Comparison of ENCODE assay signal across 8 mouse cellular contexts in the genomic region with DNA sequence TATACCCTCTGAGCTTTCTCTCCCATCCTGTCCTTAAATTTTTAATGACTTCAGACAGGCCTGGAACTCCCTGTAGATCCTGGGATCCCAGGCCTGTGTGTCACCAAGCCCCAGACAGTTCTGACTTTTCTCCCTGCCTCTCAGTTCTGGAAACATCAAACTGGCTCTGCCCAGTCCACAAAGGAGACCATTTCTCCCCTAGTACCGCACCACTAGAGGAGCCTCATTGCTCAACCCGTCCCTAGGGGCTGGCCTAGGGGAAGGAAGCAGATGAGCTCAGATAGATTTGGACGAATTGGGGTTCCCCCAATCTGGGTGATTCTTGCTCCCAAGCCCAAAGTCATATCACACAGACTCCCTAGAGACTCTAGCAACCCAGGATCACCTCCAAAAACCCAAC. TPM values are rescaled to one million over a fixed set of nuclear protein-coding genes. Genes with fewer than 3 reads are reported as not detected.
DNase-seq lines count a peak whose midpoint lies in the region; ATAC-seq lines count a peak whose summit lies in the region.

No protein-coding gene starts in this region.

- H3K36me3 ChIP-seq in embryonic facial prominence, embryonic 12.5 days, result no peaks in the 10 kb centered on the region
- no peaks in the 10 kb centered on the region for H3K36me3 ChIP-seq in limb, embryonic 10.5 days

- no peaks in the 10 kb centered on the region for H3K9me3 ChIP-seq in embryonic facial prominence, embryonic 12.5 days
- no peaks in the 10 kb centered on the region for H3K9me3 ChIP-seq in limb, embryonic 10.5 days (replicated peaks)

- 0 out of 2 replicates have a peak overlapping the region, but pooled peaks have one; percentile 57 for H3K9ac ChIP-seq in embryonic facial prominence, embryonic 12.5 days

- no peak overlapping the region for H3K4me3 ChIP-seq in embryonic facial prominence, embryonic 12.5 days
- H3K4me3 ChIP-seq in limb, embryonic 10.5 days, result peak overlapping the region; percentile 58

- peak; percentile 97 for DNase-seq in heart, adult 11 months
- no peak for DNase-seq in heart, postnatal 36 days
- DNase-seq in 3T3-L1 (ENCODE audit: low read depth, low spot score), result peak; percentile 66
- DNase-seq in limb, embryonic 10.5 days (ENCODE audit: low spot score), result no peak
- DNase-seq in left cerebral cortex, adult 18-20 months (ENCODE audit: low spot score in 2 of 2), result no peak
- no peak for DNase-seq in thymus, postnatal 0 days (ENCODE audit: low spot score)
- DNase-seq in layer of hippocampus, adult 9-11 months, result no peak

- H3K27ac ChIP-seq in embryonic facial prominence, embryonic 12.5 days, result peak overlapping the region; percentile 90
- peak overlapping the region; percentile 92 for H3K27ac ChIP-seq in limb, embryonic 10.5 days

- peak overlapping the region; percentile 60 for H3K4me2 ChIP-seq in embryonic facial prominence, embryonic 12.5 days (replicated peaks)

- intact Hi-C loops in heart, postnatal 36 days (cut with DNase I), result no loop called here

- no peak for ATAC-seq in embryonic facial prominence, embryonic 12.5 days (ENCODE audit: insufficient number of reproducible peaks, insufficient read depth, low FRiP score, low TSS enrichment)

- H3K4me1 ChIP-seq in embryonic facial prominence, embryonic 12.5 days, result peaks cover 95% of the 10 kb centered on the region
- H3K4me1 ChIP-seq in limb, embryonic 10.5 days, result peaks cover 97% of the 10 kb centered on the region

- 6% methylated on average over 3 of the region's 3 CpGs for WGBS in embryonic facial prominence, embryonic 12.5 days
- 9% methylated on average over 3 of the region's 3 CpGs for WGBS in limb, embryonic 10.5 days

- H3K27me3 ChIP-seq in embryonic facial prominence, embryonic 12.5 days, result peaks cover 49% of the 10 kb centered on the region
- H3K27me3 ChIP-seq in limb, embryonic 10.5 days (ENCODE audit: low read depth, poor library complexity, severe bottlenecking), result peaks cover 90% of the 10 kb centered on the region

RNA-seq across cellular contexts. Expression of gene Gadd45b, which starts 5.4 kb away (rescaled TPM):
- 10 to 100 TPM; 11.0 to 18.7 TPM for total RNA-seq in heart, postnatal 36 days (2021)
- 15.9 and 20.5 TPM in 2 replicates for polyA plus RNA-seq in embryonic facial prominence, embryonic 12.5 days (2016; fragmentation: Nextera tagmentation; extraction: Ambion mirVana)
- polyA plus RNA-seq in limb, embryonic 10.5 days (2016; fragmentation: Nextera tagmentation; extraction: Ambion mirVana), result 4.5 and 9.8 TPM in 2 replicates
- 10 to 100 TPM; 25.1 to 38.3 TPM for total RNA-seq in left cerebral cortex, adult 18-20 months (2021)
- 19.0 and 21.7 TPM in 2 replicates for polyA plus RNA-seq in thymus, postnatal 0 days (2015; fragmentation: Nextera tagmentation; extraction: Ambion mirVana)

RNA-seq across cellular contexts. Expression of gene Lmnb2, which starts 17.2 kb away (rescaled TPM):
- 1 to 10 TPM; 3.6 to 4.9 TPM for total RNA-seq in heart, postnatal 36 days (2021)
- polyA plus RNA-seq in embryonic facial prominence, embryonic 12.5 days (2016; fragmentation: Nextera tagmentation; extraction: Ambion mirVana), result 70.3 TPM in 2 replicates
- 85.0 and 85.4 TPM in 2 replicates for polyA plus RNA-seq in limb, embryonic 10.5 days (2016; fragmentation: Nextera tagmentation; extraction: Ambion mirVana)
- total RNA-seq in left cerebral cortex, adult 18-20 months (2021), result 10 to 100 TPM; 20.0 to 20.1 TPM
- 28.0 and 28.5 TPM in 2 replicates for polyA plus RNA-seq in thymus, postnatal 0 days (2015; fragmentation: Nextera tagmentation; extraction: Ambion mirVana)

RNA-seq across cellular contexts. Expression of gene Timm13, which starts 34.5 kb away (rescaled TPM):
- total RNA-seq in heart, postnatal 36 days (2021), result 100 to 1,000 TPM; 129 to 145 TPM
- 308 and 322 TPM in 2 replicates for polyA plus RNA-seq in embryonic facial prominence, embryonic 12.5 days (2016; fragmentation: Nextera tagmentation; extraction: Ambion mirVana)
- polyA plus RNA-seq in limb, embryonic 10.5 days (2016; fragmentation: Nextera tagmentation; extraction: Ambion mirVana), result 342 and 401 TPM in 2 replicates
- total RNA-seq in left cerebral cortex, adult 18-20 months (2021), result 100 to 1,000 TPM; 131 to 136 TPM
- 337 and 351 TPM in 2 replicates for polyA plus RNA-seq in thymus, postnatal 0 days (2015; fragmentation: Nextera tagmentation; extraction: Ambion mirVana)

Comparison
In these comparisons a context has a peak if more than half of its experiments do, and no peak if none do; other contexts are left out.
1. DNase-seq: peak in heart, adult 11 months (single experiment) and 3T3-L1 (single experiment); none in heart, postnatal 36 days (0 of 2), limb, embryonic 10.5 days (single experiment), left cerebral cortex, adult 18-20 months (0 of 2), thymus, postnatal 0 days (single experiment) and layer of hippocampus, adult 9-11 months (single experiment).